Mouse (Mus musculus) splenic B cell, adult 2 months (primary cell): ENCODE data around the gene Pp2d1.

Experiments
- DNase-seq: peaks from one replicate; pipeline ENCODE4 v3.0.0-alpha.2; 2011; ENCODE audit warnings: low read depth, low spot score
- H3K27me3 ChIP-seq: 2 replicates; pipeline ENCODE4 v1.6.1; 2012; ENCODE audit warnings: mild to moderate bottlenecking, low read length, moderate library complexity, mixed read lengths; ENCODE audit not compliant: control insufficient read depth, poor library complexity, insufficient read depth, severe bottlenecking
- H3K36me3 ChIP-seq: 2 replicates; pipeline ENCODE4 v1.6.1; 2012; ENCODE audit warnings: mild to moderate bottlenecking, low read length, moderate library complexity, mixed read lengths; ENCODE audit not compliant: control insufficient read depth, poor library complexity, insufficient read depth, severe bottlenecking

Gene Pp2d1

DNA sequence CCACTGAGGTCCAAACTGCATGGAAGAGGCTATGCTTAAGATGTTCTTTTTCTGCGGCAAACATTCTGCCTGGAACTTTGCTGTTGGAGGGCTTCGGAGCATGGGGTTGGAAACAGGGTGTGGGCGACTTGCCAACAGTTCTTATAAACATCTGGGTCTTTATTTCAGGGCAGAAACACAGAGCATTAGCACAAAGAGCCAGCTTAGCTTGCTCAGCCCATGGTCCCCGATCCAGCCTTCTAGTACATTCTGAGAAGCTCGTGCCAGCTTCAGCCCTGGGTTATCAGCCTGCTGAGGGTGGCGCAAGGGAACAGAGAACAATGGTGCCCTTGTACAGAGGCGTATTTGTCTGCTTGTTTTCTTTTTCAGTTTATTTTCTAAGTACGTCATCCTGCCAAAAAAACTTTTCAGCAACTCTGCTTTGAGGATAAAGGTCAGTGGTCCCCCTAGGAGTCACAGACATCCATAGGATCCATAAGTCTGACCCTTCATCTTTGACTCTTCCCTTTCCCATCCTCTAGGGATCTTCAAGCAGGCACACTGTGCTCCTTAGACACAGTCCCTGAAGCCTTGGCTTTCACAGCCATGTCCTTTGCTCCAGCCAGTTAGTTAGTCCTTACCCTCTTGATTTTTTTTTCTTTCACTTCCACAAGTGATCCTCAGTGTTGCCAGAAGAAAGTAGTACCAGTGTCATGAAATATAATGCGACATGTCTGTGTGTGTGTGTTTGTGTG, 4.5 kb upstream of the Pp2d1 start:
- no peak for DNase-seq
- Histone ChIP-seq H3K36me3 (no peaks in the 10 kb centered on the region), H3K27me3 (no peaks in the 10 kb centered on the region)

DNA sequence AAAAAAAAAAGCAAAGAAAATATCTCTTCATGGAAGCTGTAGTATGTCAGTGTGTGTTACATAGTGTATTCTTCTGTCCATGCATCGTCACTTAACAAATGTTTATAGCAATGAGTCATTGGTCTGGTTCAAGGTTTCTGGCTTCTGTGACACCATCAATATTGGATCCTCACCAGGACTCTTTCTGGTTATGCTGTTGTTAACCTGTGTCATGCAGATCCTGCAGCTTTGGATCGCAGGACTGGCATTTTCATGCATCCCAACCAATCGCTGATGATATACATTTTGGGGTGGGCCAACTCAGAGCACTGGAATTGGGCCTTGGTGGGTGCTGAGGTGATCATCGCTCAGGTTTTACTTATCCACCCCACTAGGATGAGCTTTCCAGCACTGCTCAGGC, 3.3 kb upstream of the Pp2d1 start:
- no peaks in the 10 kb centered on the region for H3K36me3 ChIP-seq
- H3K27me3 ChIP-seq: no peaks in the 10 kb centered on the region
- no peak for DNase-seq

DNA sequence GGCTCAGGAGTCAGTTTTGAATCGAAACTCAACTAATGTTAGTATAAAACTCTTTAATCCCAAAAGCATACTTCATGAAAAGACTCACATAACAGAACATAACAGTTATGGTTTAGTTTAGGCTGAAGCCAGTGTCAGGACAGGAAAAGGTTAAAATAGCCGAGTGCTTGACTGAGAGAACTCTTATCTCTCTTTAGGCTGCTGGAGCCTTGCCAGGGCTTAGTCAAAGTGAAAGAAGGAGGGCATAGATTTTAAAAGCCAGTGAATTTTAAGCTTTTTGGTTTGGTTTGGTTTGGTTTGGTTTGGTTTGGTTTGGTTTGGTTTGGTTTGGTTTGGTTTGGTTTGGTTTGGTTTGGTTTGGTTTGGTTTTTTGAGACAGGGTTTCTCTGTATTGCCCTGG, 6.8 kb downstream of the Pp2d1 start:
- DNase-seq: no peak
- no peaks in the 10 kb centered on the region for H3K27me3 ChIP-seq
- no peaks in the 10 kb centered on the region for H3K36me3 ChIP-seq

DNA sequence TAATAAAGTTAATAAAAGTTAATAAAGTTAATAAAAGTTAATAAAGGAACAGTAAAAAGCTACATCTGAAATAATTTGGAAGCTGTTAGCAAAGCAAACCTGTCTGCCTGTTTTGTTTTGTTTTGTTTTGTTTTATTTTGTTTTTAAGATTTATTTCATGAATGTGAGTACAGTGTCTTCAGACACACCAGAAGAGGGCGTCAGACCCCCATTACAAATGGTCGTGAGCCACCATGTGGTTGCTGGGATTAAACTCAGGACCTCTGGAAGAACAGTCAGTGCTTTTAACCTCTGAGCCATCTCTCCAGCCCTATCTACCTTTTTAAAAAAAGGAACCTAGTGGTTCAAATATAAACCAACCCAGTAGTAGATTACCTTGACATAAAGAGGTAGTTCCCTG, 8.1 kb downstream of the Pp2d1 start:
- no peaks in the 10 kb centered on the region for H3K36me3 ChIP-seq
- peak; percentile 20 for DNase-seq
- no peaks in the 10 kb centered on the region for H3K27me3 ChIP-seq

- no peak for DNase-seq
- H3K36me3 ChIP-seq: no peaks in the 10 kb centered on the region
These were observed 11.2 kb downstream of the Pp2d1 start for GRCm38 (mm10) chr17:53528034-53528433.

GRCm38 (mm10) chr17:53520509-53520908, 18.7 kb downstream of the Pp2d1 start:
- no peak for DNase-seq
- Histone ChIP-seq H3K27me3 (no peaks in the 10 kb centered on the region), H3K36me3 (no peaks in the 10 kb centered on the region)

More at GRCm38 (mm10) chr17:53528034-53528433, 11.2 kb downstream of the Pp2d1 start:
- H3K27me3 ChIP-seq: no peaks in the 10 kb centered on the region

GRCm38 (mm10) chr17:53519364-53519763, 19.9 kb downstream of the Pp2d1 start:
- DNase-seq: peak; percentile 15
- H3K27me3 ChIP-seq: no peaks in the 10 kb centered on the region
- H3K36me3 ChIP-seq: no peaks in the 10 kb centered on the region

DNA sequence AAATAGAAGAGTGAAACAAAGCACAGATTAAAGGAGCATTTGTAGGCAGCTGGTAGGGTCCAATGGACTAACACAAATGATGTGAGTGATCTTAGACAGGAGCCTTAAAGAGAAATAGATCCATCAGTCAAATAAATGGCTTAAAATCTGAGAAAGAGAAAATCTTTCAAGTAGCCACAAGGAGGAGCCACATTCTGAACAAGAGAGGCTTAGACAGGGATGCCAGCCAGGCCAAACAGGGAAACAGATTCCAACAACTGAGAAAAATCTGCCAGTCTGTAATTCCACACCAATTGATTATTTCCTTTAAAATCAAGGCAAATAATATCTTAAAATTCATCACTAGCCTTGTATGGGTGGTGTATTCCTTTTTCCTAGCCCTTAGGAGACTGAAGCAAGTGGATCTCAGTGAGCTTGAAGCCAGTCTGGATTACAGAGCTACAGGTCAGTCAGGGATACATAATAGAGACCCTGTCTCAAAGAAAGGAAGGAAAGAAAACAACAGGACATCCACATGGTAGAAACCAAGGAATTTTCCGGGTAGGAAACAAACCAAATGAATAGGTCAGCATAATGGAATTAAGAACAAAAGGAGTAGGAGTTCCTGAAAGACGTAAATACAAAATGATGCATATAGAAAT, 26.8 kb downstream of the Pp2d1 start:
- DNase-seq: peak; percentile 30
- Histone ChIP-seq H3K27me3 (no peaks in the 10 kb centered on the region), H3K36me3 (peaks cover 2% of the 10 kb centered on the region; the same call in 1 of the 2 replicates)

DNA sequence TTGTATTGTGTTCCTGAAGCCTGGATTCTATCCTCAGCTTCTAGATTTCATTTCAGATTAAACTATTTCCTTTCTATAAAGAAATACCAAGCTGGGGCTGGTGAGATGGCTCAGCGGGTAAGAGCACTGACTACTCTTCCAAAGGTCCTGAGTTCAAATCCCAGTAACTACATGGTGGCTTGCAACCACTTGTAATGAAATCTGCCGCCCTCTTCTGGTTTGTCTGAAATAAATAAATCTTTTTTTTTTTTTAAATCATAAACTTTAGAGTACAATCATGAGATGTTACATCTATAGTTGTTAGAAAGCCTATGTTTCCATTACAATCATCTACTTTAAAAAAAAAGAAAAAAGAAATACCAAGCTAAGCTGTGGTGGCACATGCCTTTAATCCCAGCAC, 36.3 kb downstream of the Pp2d1 start:
- no peaks in the 10 kb centered on the region for H3K27me3 ChIP-seq
- peaks cover 3% of the 10 kb centered on the region; the same call in 1 of the 2 replicates for H3K36me3 ChIP-seq

GRCm38 (mm10) chr17:53489007-53489378, 50.3 kb downstream of the Pp2d1 start:
- DNase-seq: no peak
- peaks cover 8% of the 10 kb centered on the region; the same call in 1 of the 2 replicates for H3K36me3 ChIP-seq
- H3K27me3 ChIP-seq: no peaks in the 10 kb centered on the region

More for the DNA sequence above, 36.3 kb downstream of the Pp2d1 start:
- no peak for DNase-seq

DNA sequence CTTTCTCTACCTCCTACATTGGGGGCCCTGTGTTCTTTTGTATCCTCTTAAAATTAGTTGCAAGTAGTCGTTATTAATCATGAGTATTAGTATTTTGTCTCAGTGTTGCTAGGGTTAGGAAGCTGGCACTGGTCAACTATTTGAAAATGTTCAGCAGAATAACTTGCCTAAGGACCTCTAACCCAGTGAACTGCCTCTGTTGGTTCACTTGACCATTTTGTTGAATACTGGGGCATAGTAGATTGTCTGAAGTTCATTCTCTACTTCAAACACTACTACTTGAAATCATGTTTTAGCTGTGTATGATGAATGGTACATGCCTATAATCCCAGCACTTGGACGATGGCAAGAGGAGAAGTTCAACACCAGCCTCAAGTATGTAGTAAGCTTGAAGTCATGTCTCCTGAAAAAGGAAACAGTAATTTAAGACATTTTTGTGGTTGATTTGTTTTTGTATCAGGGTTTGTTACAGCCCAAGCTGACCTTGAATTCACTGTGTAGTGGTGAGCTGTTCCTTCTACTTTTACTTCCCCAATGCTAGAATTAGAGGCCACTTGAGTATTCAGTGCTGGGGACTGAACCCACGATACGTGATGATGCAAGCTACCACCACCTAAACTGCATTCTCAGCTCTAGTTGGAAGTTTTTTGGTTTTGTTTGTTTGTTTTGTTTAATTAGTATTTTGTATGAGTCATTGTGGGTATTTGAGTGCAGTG, 50.8 kb downstream of the Pp2d1 start:
- DNase-seq: peak; percentile 58
- Histone ChIP-seq H3K27me3 (no peaks in the 10 kb centered on the region), H3K36me3 (peaks cover 8% of the 10 kb centered on the region; the same call in 1 of the 2 replicates)

DNA sequence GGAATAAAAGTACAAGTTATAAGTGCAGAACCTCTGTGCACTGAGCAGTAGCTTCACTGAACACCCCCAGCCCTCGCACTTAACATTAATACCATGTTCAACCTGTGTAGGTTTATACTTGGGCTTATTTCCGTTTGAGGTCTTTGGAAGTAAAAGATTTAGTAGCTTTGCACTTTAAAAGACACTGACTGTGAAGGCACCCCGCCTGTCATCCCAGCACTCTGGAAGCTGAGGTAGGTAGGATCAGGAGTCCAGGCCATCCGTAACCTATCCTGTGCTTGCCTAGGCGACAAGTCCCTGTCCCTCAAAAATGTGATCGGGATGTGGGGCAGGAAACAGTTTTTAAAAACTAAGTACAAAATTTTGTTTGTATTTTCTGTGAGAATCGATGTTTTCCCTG, 58.8 kb downstream of the Pp2d1 start:
- no peak for DNase-seq
- H3K36me3 ChIP-seq: no peaks in the 10 kb centered on the region
- no peaks in the 10 kb centered on the region for H3K27me3 ChIP-seq

GRCm38 (mm10) chr17:53479604-53480041, 59.6 kb downstream of the Pp2d1 start:
- Histone ChIP-seq H3K36me3 (no peaks in the 10 kb centered on the region), H3K27me3 (no peaks in the 10 kb centered on the region)
- DNase-seq: peak; percentile 54

DNA sequence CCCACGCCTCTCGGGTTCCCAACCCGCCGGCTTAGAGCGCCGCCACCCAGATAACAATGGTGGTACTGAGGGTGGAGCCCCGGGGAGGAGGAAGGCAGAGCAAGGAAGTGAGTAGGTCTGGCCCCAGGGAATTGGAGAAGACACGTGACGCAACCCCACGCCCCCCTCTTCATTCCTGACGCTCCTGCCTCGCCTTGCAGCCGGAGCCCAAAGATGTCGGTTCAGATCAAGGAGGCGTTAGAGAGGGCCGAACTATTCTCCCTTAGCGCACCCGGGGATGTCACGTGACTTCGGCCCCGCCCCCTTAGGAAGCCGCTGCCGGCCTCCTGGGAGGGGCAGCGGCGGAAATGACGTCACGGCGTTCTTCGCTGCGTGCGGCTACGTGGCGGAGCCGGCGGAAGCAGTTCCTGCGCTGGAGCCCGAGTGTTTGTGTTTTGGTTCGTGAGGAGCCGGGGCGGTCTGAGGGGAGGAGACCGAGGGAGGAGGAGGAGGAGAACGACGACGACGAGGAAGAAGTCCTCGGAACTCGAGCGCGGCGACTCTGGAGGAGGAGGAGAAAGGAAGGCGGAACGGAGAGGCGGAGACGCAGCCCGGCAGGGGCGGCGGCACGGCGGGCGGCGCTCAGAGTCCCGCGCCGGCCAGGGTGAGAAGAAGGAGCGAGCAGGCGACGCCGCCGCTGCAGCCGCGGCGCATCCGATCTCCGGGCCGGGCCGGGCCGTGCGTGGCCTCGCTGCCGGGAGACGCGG, 60.2 kb downstream of the Pp2d1 start, which contains the start of gene Rab5a:
Gene Rab5a, plus strand, starts transcription at position 377 of the 746 bp plus-strand sequence.
- no peaks in the 10 kb centered on the region for H3K27me3 ChIP-seq
- DNase-seq: peak; percentile 99
- H3K36me3 ChIP-seq: no peaks in the 10 kb centered on the region
